Mouse (Mus musculus): ENCODE results near the gene Ten1. TPM values are rescaled to one million over a fixed set of nuclear protein-coding genes. Genes with fewer than 3 reads are reported as not detected.

Gene Ten1
- polyA plus RNA-seq (2015; fragmentation: Nextera tagmentation; extraction: Ambion mirVana) = 86.7 and 92.5 TPM in 2 replicates

- Histone ChIP-seq H3K36me3 (replicated peaks) (0 out of 2 replicates have a peak, but pooled peaks cover 3% of the 10 kb centered on the region), H3K27me3 (replicated peaks) (no peaks in the 10 kb centered on the region), H3K9ac (peak within 1 kb of the TSS; percentile 91), H3K4me2 (peak within 1 kb of the TSS; percentile 58), H3K9me3 (no peaks in the 10 kb centered on the region), H3K27ac (peak within 1 kb of the TSS; percentile 100), H3K4me3 (peak within 1 kb of the TSS; percentile 86), H3K4me1 (peaks cover 31% of the 10 kb centered on the region)
- WGBS = under 1% methylated on average over 62 of the region's 62 CpGs
- ATAC-seq (replicated peaks) = peak; percentile 99
These were observed at the start of gene Ten1, which contains the start of gene Acox1 for GRCm38 (mm10) chr11:116198639-116199531. Ten1 (plus strand) TSS chr11:116198855. Acox1 (minus strand) TSS chr11:116199045.

GRCm38 (mm10) chr11:116149341-116149740, 49.3 kb upstream of the Ten1 start:
- Histone ChIP-seq H3K9me3 (no peaks in the 10 kb centered on the region), H3K4me1 (no peaks in the 10 kb centered on the region), H3K27me3 (replicated peaks) (no peaks in the 10 kb centered on the region), H3K4me2 (no peak overlapping the region), H3K4me3 (no peak overlapping the region), H3K27ac (no peak overlapping the region), H3K9ac (no peak overlapping the region), H3K36me3 (replicated peaks) (peaks cover 63% of the 10 kb centered on the region)
- WGBS = 92% methylated on average over 6 of the region's 6 CpGs
- ATAC-seq (replicated peaks) = no peak

GRCm38 (mm10) chr11:116150960-116151359, 47.7 kb upstream of the Ten1 start:
- Histone ChIP-seq H3K9me3 (no peaks in the 10 kb centered on the region), H3K4me1 (no peaks in the 10 kb centered on the region), H3K4me3 (no peak overlapping the region), H3K4me2 (no peak overlapping the region), H3K27ac (no peak overlapping the region), H3K9ac (no peak overlapping the region), H3K27me3 (replicated peaks) (no peaks in the 10 kb centered on the region), H3K36me3 (replicated peaks) (peaks cover 67% of the 10 kb centered on the region)
- ATAC-seq (replicated peaks) = no peak
- WGBS = 83% methylated on average over 2 of the region's 2 CpGs

GRCm38 (mm10) chr11:116161312-116161711, 37.3 kb upstream of the Ten1 start:
- Histone ChIP-seq H3K4me2 (no peak overlapping the region), H3K4me1 (peaks cover 7% of the 10 kb centered on the region), H3K27me3 (replicated peaks) (no peaks in the 10 kb centered on the region), H3K9me3 (no peaks in the 10 kb centered on the region), H3K27ac (no peak overlapping the region), H3K9ac (no peak overlapping the region), H3K4me3 (no peak overlapping the region), H3K36me3 (replicated peaks) (peaks cover 32% of the 10 kb centered on the region; the same call in 1 of the 2 replicates)
- 77% methylated on average over 12 of the region's 12 CpGs for WGBS
- ATAC-seq (replicated peaks) = no peak

- Histone ChIP-seq H3K4me2 (no peak overlapping the region), H3K36me3 (replicated peaks) (peaks cover 28% of the 10 kb centered on the region; the same call in 1 of the 2 replicates), H3K27me3 (replicated peaks) (no peaks in the 10 kb centered on the region), H3K4me3 (no peak overlapping the region), H3K27ac (no peak overlapping the region), H3K9me3 (no peaks in the 10 kb centered on the region), H3K4me1 (peaks cover 15% of the 10 kb centered on the region), H3K9ac (no peak overlapping the region)
- 0 out of 2 replicates have a peak, but pooled peaks have one; percentile 56 for ATAC-seq (replicated peaks)
- WGBS = 63% methylated on average over 10 of the region's 10 CpGs
These were observed 36.5 kb upstream of the Ten1 start for GRCm38 (mm10) chr11:116162146-116162545.

- Histone ChIP-seq H3K4me3 (no peak overlapping the region), H3K9ac (no peak overlapping the region), H3K27me3 (replicated peaks) (no peaks in the 10 kb centered on the region), H3K36me3 (replicated peaks) (peaks cover 20% of the 10 kb centered on the region; the same call in 1 of the 2 replicates), H3K9me3 (no peaks in the 10 kb centered on the region), H3K4me2 (no peak overlapping the region), H3K27ac (no peak overlapping the region), H3K4me1 (peaks cover 18% of the 10 kb centered on the region)
- no peak for ATAC-seq (replicated peaks)
- 30% methylated on average over 9 of the region's 9 CpGs for WGBS
These were observed 35.7 kb upstream of the Ten1 start for GRCm38 (mm10) chr11:116163002-116163401.

- no peaks in the 10 kb centered on the region for H3K27me3 ChIP-seq (replicated peaks)
- H3K9ac ChIP-seq = peak overlapping the region; percentile 80
- H3K4me1 ChIP-seq = peaks cover 23% of the 10 kb centered on the region
- WGBS = 7% methylated on average over 6 of the region's 6 CpGs
- no peaks in the 10 kb centered on the region for H3K9me3 ChIP-seq
- H3K36me3 ChIP-seq (replicated peaks) = peaks cover 7% of the 10 kb centered on the region; the same call in 1 of the 2 replicates
- H3K4me3 ChIP-seq = peak overlapping the region; percentile 85
- H3K27ac ChIP-seq = peak overlapping the region; percentile 95
- H3K4me2 ChIP-seq = peak overlapping the region; percentile 74
- peak; percentile 2; the same call in 1 of the 2 replicates for ATAC-seq (replicated peaks)
These were observed 31.4 kb upstream of the Ten1 start for GRCm38 (mm10) chr11:116167232-116167631.

- WGBS = under 1% methylated on average over 40 of the region's 40 CpGs
These were observed 30.7 kb upstream of the Ten1 start, which contains the start of gene Fbf1 for GRCm38 (mm10) chr11:116167884-116168439. Fbf1 (minus strand) TSS chr11:116168166.

GRCm38 (mm10) chr11:116169214-116169613, 29.4 kb upstream of the Ten1 start:
- no peak overlapping the region for H3K9ac ChIP-seq
- H3K27me3 ChIP-seq (replicated peaks) = no peaks in the 10 kb centered on the region
- peaks cover 22% of the 10 kb centered on the region; the same call in 1 of the 2 replicates for H3K36me3 ChIP-seq (replicated peaks)
- 87% methylated on average over 3 of the region's 3 CpGs for WGBS
- peaks cover 23% of the 10 kb centered on the region for H3K4me1 ChIP-seq
- no peaks in the 10 kb centered on the region for H3K9me3 ChIP-seq
- H3K4me2 ChIP-seq = no peak overlapping the region
- H3K4me3 ChIP-seq = no peak overlapping the region
- no peak for ATAC-seq (replicated peaks)
- no peak overlapping the region for H3K27ac ChIP-seq

More at GRCm38 (mm10) chr11:116167884-116168439, 30.7 kb upstream of the Ten1 start, which contains the start of gene Fbf1:
- Histone ChIP-seq H3K27ac (peak within 1 kb of the TSS; percentile 95), H3K36me3 (replicated peaks) (peaks cover 14% of the 10 kb centered on the region; the same call in 1 of the 2 replicates), H3K9me3 (no peaks in the 10 kb centered on the region), H3K4me3 (peak within 1 kb of the TSS; percentile 85), H3K4me2 (peak within 1 kb of the TSS; percentile 74), H3K9ac (peak within 1 kb of the TSS; percentile 80), H3K4me1 (peaks cover 23% of the 10 kb centered on the region), H3K27me3 (replicated peaks) (no peaks in the 10 kb centered on the region)
- peak; percentile 97 for ATAC-seq (replicated peaks)

GRCm38 (mm10) chr11:116170003-116170800, 28.5 kb upstream of the Ten1 start:
- Histone ChIP-seq H3K9me3 (no peaks in the 10 kb centered on the region), H3K27me3 (replicated peaks) (no peaks in the 10 kb centered on the region), H3K4me3 (no peak overlapping the region), H3K4me1 (peaks cover 23% of the 10 kb centered on the region), H3K9ac (no peak overlapping the region), H3K27ac (no peak overlapping the region), H3K4me2 (no peak overlapping the region), H3K36me3 (replicated peaks) (peaks cover 32% of the 10 kb centered on the region)
- 85% methylated on average over 5 of the region's 5 CpGs for WGBS
- ATAC-seq (replicated peaks) = no peak

GRCm38 (mm10) chr11:116171959-116172358, 26.7 kb upstream of the Ten1 start:
- ATAC-seq (replicated peaks) = no peak
- WGBS = 79% methylated on average over 2 of the region's 2 CpGs
- Histone ChIP-seq H3K4me2 (no peak overlapping the region), H3K4me3 (no peak overlapping the region), H3K27ac (no peak overlapping the region), H3K9ac (no peak overlapping the region), H3K27me3 (replicated peaks) (no peaks in the 10 kb centered on the region), H3K4me1 (peaks cover 10% of the 10 kb centered on the region), H3K36me3 (replicated peaks) (peaks cover 41% of the 10 kb centered on the region), H3K9me3 (no peaks in the 10 kb centered on the region)
